Mouse (Mus musculus) E14TG2a.4 (cell line): Measurements from ENCODE around the gene Tsc22d1.

Experiments used
- CTCF ChIP-seq: conservative IDR thresholded peaks from 2 replicates; pipeline ENCODE4 v1.5.1; 2014; ENCODE audit warnings: low read length
- NANOG ChIP-seq: IDR thresholded peaks from 2 replicates; pipeline ENCODE4 v1.6.1; 2014; ENCODE audit warnings: borderline replicate concordance, low read length, mixed read lengths
- POU5F1 ChIP-seq: IDR thresholded peaks from 2 replicates; pipeline ENCODE4 v1.6.1; 2014; ENCODE audit warnings: low read length, borderline replicate concordance

- TF ChIP-seq CTCF (no peak), NANOG (no peak), POU5F1 (no peak)
These were observed 42.9 kb downstream of the Tsc22d1 start for GRCm38 (mm10) chr14:76457696-76458095.
